Mouse (Mus musculus): ENCODE data around the gene 1700042G07Rik. TPM values are rescaled to one million over a fixed set of nuclear protein-coding genes. Genes with fewer than 3 reads are reported as not detected.
"Not testable (repeated sequence)": the region's sequence is repeated elsewhere in the genome, so short reads cannot be mapped to it uniquely, and the experiment has no call there.

Gene 1700042G07Rik
- polyA plus RNA-seq, 1 experiment from 2014 or later, result not detected

- ATAC-seq, result no peak
- H3K4me3 ChIP-seq (replicated peaks), result no peak overlapping the region
- H3K4me1 ChIP-seq (replicated peaks), result no peaks in the 10 kb centered on the region
- H3K27ac ChIP-seq, result no peak overlapping the region
- H3K9ac ChIP-seq, result no peak overlapping the region
- no peaks in the 10 kb centered on the region for H3K9me3 ChIP-seq
- 23% methylated on average over 12 of the region's 12 CpGs for WGBS
- H3K27me3 ChIP-seq (replicated peaks), result no peaks in the 10 kb centered on the region
- H3K4me2 ChIP-seq (replicated peaks), result peak overlapping the region; percentile 18
- H3K36me3 ChIP-seq, result no peaks in the 10 kb centered on the region
Observed at GRCm38 (mm10) chr4:116182745-116183144, 9.6 kb downstream of the 1700042G07Rik start.

- Histone ChIP-seq H3K4me2 (replicated peaks) (no peak overlapping the region), H3K9ac (no peak overlapping the region), H3K27me3 (replicated peaks) (no peaks in the 10 kb centered on the region), H3K36me3 (no peaks in the 10 kb centered on the region), H3K4me3 (replicated peaks) (no peak overlapping the region), H3K9me3 (no peaks in the 10 kb centered on the region), H3K4me1 (replicated peaks) (no peaks in the 10 kb centered on the region), H3K27ac (no peak overlapping the region)
- no peak for ATAC-seq
- 84% methylated on average over 4 of the region's 4 CpGs for WGBS
Observed at GRCm38 (mm10) chr4:116185083-116185482, 11.9 kb downstream of the 1700042G07Rik start.

- Histone ChIP-seq H3K9me3 (no peaks in the 10 kb centered on the region), H3K4me1 (replicated peaks) (no peaks in the 10 kb centered on the region), H3K36me3 (no peaks in the 10 kb centered on the region), H3K9ac (no peak overlapping the region), H3K4me3 (replicated peaks) (no peak overlapping the region), H3K4me2 (replicated peaks) (no peak overlapping the region), H3K27me3 (replicated peaks) (no peaks in the 10 kb centered on the region), H3K27ac (no peak overlapping the region)
- no peak for ATAC-seq
- 40% methylated on average over 4 of the region's 4 CpGs for WGBS
Observed at GRCm38 (mm10) chr4:116192286-116192835, 19.2 kb downstream of the 1700042G07Rik start.

- peak; percentile 71; the same call in 1 of the 2 replicates for ATAC-seq
- no peak overlapping the region for H3K4me3 ChIP-seq (replicated peaks)
- 58% methylated on average over 9 of the region's 9 CpGs for WGBS
Observed at GRCm38 (mm10) chr4:116193583-116194383, 20.6 kb downstream of the 1700042G07Rik start.

GRCm38 (mm10) chr4:116198422-116198821, 25.2 kb downstream of the 1700042G07Rik start:
- H3K9ac ChIP-seq, result no peak overlapping the region
- H3K27me3 ChIP-seq (replicated peaks), result no peaks in the 10 kb centered on the region
- no peak overlapping the region for H3K4me3 ChIP-seq (replicated peaks)
- no peaks in the 10 kb centered on the region for H3K4me1 ChIP-seq (replicated peaks)
- H3K36me3 ChIP-seq, result no peaks in the 10 kb centered on the region
- no peak overlapping the region for H3K27ac ChIP-seq
- WGBS, result 88% methylated on average over 2 of the region's 2 CpGs
- no peaks in the 10 kb centered on the region for H3K9me3 ChIP-seq
- ATAC-seq, result no peak
- H3K4me2 ChIP-seq (replicated peaks), result no peak overlapping the region

More at GRCm38 (mm10) chr4:116193583-116194383, 20.6 kb downstream of the 1700042G07Rik start:
- no peaks in the 10 kb centered on the region for H3K27me3 ChIP-seq (replicated peaks)
- H3K27ac ChIP-seq, result no peak overlapping the region
- H3K4me1 ChIP-seq (replicated peaks), result no peaks in the 10 kb centered on the region
- no peak overlapping the region for H3K4me2 ChIP-seq (replicated peaks)
- H3K9me3 ChIP-seq, result no peaks in the 10 kb centered on the region
- no peak overlapping the region for H3K9ac ChIP-seq
- no peaks in the 10 kb centered on the region for H3K36me3 ChIP-seq

- Histone ChIP-seq H3K27ac (no peak overlapping the region), H3K36me3 (no peaks in the 10 kb centered on the region), H3K4me1 (replicated peaks) (no peaks in the 10 kb centered on the region), H3K27me3 (replicated peaks) (no peaks in the 10 kb centered on the region), H3K9ac (no peak overlapping the region), H3K9me3 (no peaks in the 10 kb centered on the region), H3K4me2 (replicated peaks) (no peak overlapping the region), H3K4me3 (replicated peaks) (no peak overlapping the region)
- WGBS, result 59% methylated on average over 3 of the region's 3 CpGs
- no peak for ATAC-seq
Observed at GRCm38 (mm10) chr4:116204422-116204821, 31.2 kb downstream of the 1700042G07Rik start.

GRCm38 (mm10) chr4:116206531-116206930, 33.4 kb downstream of the 1700042G07Rik start:
- Histone ChIP-seq H3K4me3 (replicated peaks) (no peak overlapping the region), H3K36me3 (no peaks in the 10 kb centered on the region), H3K4me2 (replicated peaks) (no peak overlapping the region), H3K27ac (no peak overlapping the region), H3K27me3 (replicated peaks) (no peaks in the 10 kb centered on the region), H3K9me3 (no peaks in the 10 kb centered on the region), H3K9ac (no peak overlapping the region), H3K4me1 (replicated peaks) (no peaks in the 10 kb centered on the region)
- 61% methylated on average over 4 of the region's 4 CpGs for WGBS
- peak; percentile 80 for ATAC-seq

GRCm38 (mm10) chr4:116208891-116209290, 35.7 kb downstream of the 1700042G07Rik start:
- Histone ChIP-seq H3K27ac (no peak overlapping the region), H3K36me3 (no peaks in the 10 kb centered on the region), H3K9me3 (no peaks in the 10 kb centered on the region), H3K9ac (no peak overlapping the region), H3K27me3 (replicated peaks) (no peaks in the 10 kb centered on the region), H3K4me1 (replicated peaks) (no peaks in the 10 kb centered on the region), H3K4me2 (replicated peaks) (no peak overlapping the region), H3K4me3 (replicated peaks) (no peak overlapping the region)
- 90% methylated on average over 1 of the region's 1 CpGs for WGBS
- no peak for ATAC-seq

GRCm38 (mm10) chr4:116215895-116216605, 42.9 kb downstream of the 1700042G07Rik start:
- no peak for ATAC-seq
- no peak overlapping the region for H3K4me2 ChIP-seq (replicated peaks)
- no peak overlapping the region for H3K27ac ChIP-seq
- H3K36me3 ChIP-seq, result no peaks in the 10 kb centered on the region
- WGBS, result 93% methylated on average over 2 of the region's 2 CpGs
- H3K4me3 ChIP-seq (replicated peaks), result no peak overlapping the region
- no peak overlapping the region for H3K9ac ChIP-seq
- H3K4me1 ChIP-seq (replicated peaks), result 0 out of 2 replicates have a peak, but pooled peaks cover 2% of the 10 kb centered on the region
- H3K9me3 ChIP-seq, result no peaks in the 10 kb centered on the region
- no peaks in the 10 kb centered on the region for H3K27me3 ChIP-seq (replicated peaks)

GRCm38 (mm10) chr4:116217046-116217445, 43.9 kb downstream of the 1700042G07Rik start:
- no peak for ATAC-seq
- Histone ChIP-seq H3K9ac (no peak overlapping the region), H3K27me3 (replicated peaks) (no peaks in the 10 kb centered on the region), H3K4me2 (replicated peaks) (no peak overlapping the region), H3K36me3 (no peaks in the 10 kb centered on the region), H3K4me1 (replicated peaks) (0 out of 2 replicates have a peak, but pooled peaks cover 2% of the 10 kb centered on the region), H3K9me3 (no peaks in the 10 kb centered on the region), H3K4me3 (replicated peaks) (no peak overlapping the region), H3K27ac (no peak overlapping the region)
- WGBS, result 21% methylated on average over 2 of the region's 2 CpGs

- not testable (repeated sequence) for H3K4me3 ChIP-seq (replicated peaks); H3K36me3 ChIP-seq; H3K4me2 ChIP-seq (replicated peaks); H3K27me3 ChIP-seq (replicated peaks); H3K9ac ChIP-seq; ATAC-seq; H3K9me3 ChIP-seq; H3K27ac ChIP-seq; H3K4me1 ChIP-seq (replicated peaks)
- WGBS, result 86% methylated on average over 1 of the region's 1 CpGs
Observed at GRCm38 (mm10) chr4:116217661-116218060, 44.5 kb downstream of the 1700042G07Rik start.

GRCm38 (mm10) chr4:116219056-116219455, 45.9 kb downstream of the 1700042G07Rik start:
- WGBS, result 100% methylated on average over 1 of the region's 1 CpGs
- Histone ChIP-seq H3K4me1 (replicated peaks) (0 out of 2 replicates have a peak, but pooled peaks cover 2% of the 10 kb centered on the region), H3K9ac (no peak overlapping the region), H3K4me2 (replicated peaks) (no peak overlapping the region), H3K27ac (no peak overlapping the region), H3K36me3 (no peaks in the 10 kb centered on the region), H3K27me3 (replicated peaks) (no peaks in the 10 kb centered on the region), H3K4me3 (replicated peaks) (no peak overlapping the region), H3K9me3 (no peaks in the 10 kb centered on the region)
- no peak for ATAC-seq
